Mouse (Mus musculus) left cerebral cortex, adult 8-10 months (tissue): ENCODE results near the gene Speer4a. TPM values are rescaled to one million over a fixed set of nuclear protein-coding genes. Genes with fewer than 3 reads are reported as not detected.
"Not testable (repeated sequence)": the region's sequence is repeated elsewhere in the genome, so short reads cannot be mapped to it uniquely, and the experiment has no call there.

Experiments used
- DNase-seq, 2 experiments: peaks; one replicate each; pipeline ENCODE4 v3.0.0; 2022; ENCODE audit warnings: low spot score in 2 of 2
- total RNA-seq, 4 experiments: library from RNA; stranded (reverse); gene quantifications; 2 replicates each; pipeline ENCODE4 v1.2.4; 2022

Gene Speer4a
- total RNA-seq = not detected

DNA sequence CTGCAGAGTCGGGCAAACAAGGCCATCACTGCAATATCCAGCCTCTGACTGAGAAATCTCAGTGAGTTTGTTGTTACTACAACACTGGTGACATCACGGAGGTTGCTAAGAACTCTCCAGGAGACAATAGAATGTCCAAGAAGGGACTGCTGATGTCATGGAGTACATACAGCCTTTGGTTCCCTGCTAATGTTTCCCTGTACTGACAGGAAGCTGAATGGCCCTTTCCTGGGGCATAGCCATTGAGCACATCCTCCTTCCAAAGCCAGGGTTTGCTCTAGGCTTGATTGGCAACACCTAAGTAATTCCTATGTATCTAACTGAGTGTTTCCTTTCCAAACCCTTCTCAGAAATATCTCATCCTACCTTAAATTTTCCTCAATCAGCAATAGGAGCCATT lies at the start of gene Speer4a:
Speer4a (minus strand) TSS at position 101 of the 400 bp plus-strand sequence.
- DNase-seq = not testable (repeated sequence)

DNA sequence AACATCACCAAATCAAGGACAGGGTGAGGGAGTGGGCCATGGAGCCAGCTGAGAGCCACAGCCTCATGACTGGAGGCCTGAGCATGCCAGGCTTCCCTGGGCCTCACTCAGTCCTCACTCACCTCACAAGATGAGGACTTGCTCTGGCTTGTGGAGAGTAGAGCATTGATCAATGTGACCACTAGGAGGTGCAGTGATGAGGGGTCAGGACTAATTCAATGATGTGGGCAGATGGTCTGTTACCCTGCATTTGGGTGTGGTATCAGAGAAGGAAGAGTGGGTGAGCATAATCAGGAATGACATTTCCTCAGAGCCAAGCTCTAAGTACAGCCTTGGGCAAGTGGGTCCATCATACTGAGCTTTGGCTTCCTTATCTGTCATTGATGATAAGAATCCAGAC lies 39.7 kb upstream of the Speer4a start:
- not testable (repeated sequence) for DNase-seq

DNA sequence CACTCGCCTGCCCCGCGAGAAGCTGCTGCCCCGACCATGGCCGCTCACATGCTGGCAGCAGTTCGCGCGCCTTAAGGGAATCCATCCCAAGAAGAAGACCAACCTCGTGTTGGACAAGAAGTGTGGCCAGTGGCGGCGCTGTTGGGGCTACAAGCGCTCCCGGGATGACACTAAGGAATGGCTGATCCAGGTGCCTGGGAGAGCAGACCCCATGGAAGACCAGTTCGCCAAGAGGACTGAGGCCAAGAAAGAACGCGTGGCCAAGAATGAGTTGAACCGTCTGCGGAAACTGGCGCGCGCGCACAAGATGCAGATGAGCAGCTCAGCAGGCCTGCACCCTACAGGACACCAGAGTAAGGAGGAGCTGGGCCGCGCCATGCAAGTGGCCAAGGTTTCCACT lies 31.4 kb upstream of the Speer4a start:
- no peak for DNase-seq

DNA sequence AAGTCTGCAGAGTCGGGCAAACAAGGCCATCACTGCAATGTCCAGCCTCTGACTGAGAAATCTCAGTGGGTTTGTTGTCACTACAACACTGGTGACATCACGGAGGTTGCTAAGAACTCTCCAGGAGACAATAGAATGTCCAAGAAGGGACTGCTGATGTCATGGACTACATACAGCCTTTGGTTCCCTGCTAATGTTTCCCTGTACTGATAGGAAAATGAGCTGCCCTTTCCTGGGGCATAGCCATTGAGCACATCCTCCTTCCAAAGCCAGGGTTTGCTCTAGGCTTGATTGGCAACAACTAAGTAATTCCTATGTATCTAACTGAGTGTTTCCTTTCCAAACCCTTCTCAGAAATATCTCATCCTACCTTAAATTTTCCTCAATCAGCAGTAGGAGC lies 19.1 kb upstream of the Speer4a start, which contains the start of gene Gm7347:
Gm7347 (minus strand) TSS at position 101 of the 400 bp plus-strand sequence.
- DNase-seq = not testable (repeated sequence)

DNA sequence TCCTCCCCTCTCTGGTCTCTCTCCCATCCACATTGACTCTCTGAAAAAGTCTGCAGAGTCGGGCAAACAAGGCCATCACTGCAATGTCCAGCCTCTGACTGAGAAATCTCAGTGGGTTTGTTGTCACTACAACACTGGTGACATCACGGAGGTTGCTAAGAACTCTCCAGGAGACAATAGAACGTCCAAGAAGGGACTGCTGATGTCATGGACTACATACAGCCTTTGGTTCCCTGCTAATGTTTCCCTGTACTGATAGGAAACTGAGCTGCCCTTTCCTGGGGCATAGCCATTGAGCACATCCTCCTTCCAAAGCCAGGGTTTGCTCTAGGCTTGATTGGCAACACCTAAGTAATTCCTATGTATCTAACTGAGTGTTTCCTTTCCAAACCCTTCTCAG lies 16.5 kb downstream of the Speer4a start, which contains the start of gene Gm5862:
Gm5862 (minus strand) TSS at position 101 of the 400 bp plus-strand sequence.
- DNase-seq = not testable (repeated sequence)

DNA sequence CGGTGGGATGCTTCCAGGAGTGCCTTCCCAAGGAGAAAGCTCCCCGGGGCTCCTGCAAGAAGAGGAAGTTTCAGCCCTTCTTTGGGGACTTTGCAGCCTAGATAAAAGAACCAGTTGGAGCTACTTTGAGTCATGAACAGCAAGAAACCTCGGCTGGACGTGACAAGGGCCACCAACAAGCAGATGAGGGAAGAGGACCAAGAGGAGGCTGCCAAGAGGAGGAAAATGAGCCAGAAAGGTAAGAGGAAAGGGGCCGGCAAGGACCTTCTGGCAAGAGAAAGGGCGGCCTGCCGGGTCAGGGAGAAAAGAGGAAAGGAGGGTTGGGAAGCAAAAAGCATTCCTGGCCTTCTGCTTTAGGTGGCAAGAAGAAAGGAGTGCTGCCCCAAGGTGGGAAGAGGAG lies 31.7 kb downstream of the Speer4a start:
- not testable (repeated sequence) for DNase-seq

DNA sequence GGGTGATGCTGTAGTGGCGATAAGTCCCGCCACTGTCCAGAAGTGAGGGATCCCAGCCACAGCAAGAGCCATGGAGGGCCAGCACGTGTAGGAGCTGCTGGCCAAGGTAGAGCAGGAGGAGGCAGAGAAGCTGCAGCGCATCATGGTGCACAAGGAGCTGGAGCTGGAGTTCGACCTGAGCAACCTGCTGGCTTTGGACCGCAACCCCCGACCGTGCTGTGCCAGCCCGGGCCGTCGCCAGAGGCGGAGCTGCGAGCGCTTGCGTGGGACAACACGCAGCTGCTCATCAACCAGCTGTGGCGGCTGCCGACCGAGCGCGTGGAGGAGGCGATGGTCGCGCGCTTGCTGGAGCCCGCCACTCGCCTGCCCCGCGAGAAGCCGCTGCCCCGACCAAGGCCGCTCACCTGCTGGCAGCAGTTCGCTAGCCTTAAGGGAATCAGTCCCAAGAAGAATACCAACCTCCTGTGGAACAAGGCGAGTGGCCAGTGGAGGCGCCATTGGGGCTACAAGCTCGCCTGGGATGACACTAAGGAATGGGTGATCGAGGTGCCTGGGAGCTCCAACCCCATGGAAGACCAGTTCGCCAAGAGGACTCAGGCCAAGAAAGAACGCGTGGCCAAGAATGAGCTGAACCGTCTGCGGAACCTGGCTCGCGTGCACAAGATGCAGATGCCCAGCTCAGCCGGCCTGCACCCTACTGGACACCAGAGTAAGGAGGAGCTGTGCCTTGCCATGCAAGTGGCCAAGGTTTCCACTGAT lies 32.2 kb downstream of the Speer4a start:
- peak; percentile 8 to 9 for DNase-seq

DNA sequence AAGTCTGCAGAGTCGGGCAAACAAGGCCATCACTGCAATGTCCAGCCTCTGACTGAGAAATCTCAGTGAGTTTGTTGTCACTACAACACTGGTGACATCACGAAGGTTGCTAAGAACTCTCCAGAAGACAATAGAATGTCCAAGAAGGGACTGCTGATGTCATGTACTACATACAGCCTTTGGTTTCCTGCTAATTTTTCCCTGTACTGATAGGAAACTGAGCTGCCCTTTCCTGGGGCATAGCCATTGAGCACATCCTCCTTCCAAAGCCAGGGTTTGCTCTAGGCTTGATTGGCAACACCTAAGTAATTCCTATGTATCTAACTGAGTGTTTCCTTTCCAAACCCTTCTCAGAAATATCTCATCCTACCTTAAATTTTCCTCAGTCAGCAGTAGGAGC lies 34.7 kb downstream of the Speer4a start, which contains the start of gene Gm1979:
Gm1979 (minus strand) TSS at position 101 of the 400 bp plus-strand sequence.
- DNase-seq = not testable (repeated sequence)

DNA sequence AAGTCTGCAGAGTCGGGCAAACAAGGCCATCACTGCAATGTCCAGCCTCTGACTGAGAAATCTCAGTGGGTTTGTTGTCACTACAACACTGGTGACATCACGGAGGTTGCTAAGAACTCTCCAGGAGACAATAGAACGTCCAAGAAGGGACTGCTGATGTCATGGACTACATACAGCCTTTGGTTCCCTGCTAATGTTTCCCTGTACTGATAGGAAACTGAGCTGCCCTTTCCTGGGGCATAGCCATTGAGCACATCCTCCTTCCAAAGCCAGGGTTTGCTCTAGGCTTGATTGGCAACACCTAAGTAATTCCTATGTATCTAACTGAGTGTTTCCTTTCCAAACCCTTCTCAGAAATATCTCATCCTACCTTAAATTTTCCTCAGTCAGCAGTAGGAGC lies 50.8 kb downstream of the Speer4a start, which contains the start of gene Gm21698:
Gm21698 (minus strand) TSS at position 101 of the 400 bp plus-strand sequence.
- not testable (repeated sequence) for DNase-seq

Other genes starting within 250 kb of the Speer4a start
- not detected for gene Gm21663, start 97.2 kb downstream of the Speer4a start, total RNA-seq
- gene Gm21671, start 85.1 kb downstream of the Speer4a start, total RNA-seq = not detected
- gene Gm21680, start 66.9 kb downstream of the Speer4a start, total RNA-seq = not detected
- not detected for gene Gm21698, start 50.9 kb downstream of the Speer4a start, total RNA-seq
- not detected for gene Gm1979, start 34.8 kb downstream of the Speer4a start, total RNA-seq
- gene Gm5862, start 16.6 kb downstream of the Speer4a start, total RNA-seq = not detected
- gene Gm7347, start 19.0 kb upstream of the Speer4a start, total RNA-seq = not detected
- gene Gm10471, start 49.7 kb upstream of the Speer4a start, total RNA-seq = not detected
- not detected for gene 5031410I06Rik, start 65.8 kb upstream of the Speer4a start, total RNA-seq
- not detected for gene Gm10220, start 81.9 kb upstream of the Speer4a start, total RNA-seq
- under 1 TPM in 3 of 4 experiments, not detected in 1; 0.14 to 0.44 (median 0.23) TPM for gene Gm7361, start 218.1 kb upstream of the Speer4a start, total RNA-seq